Mouse (Mus musculus): Measurements from ENCODE around the gene Crkl.

The Crkl gene

DNA sequence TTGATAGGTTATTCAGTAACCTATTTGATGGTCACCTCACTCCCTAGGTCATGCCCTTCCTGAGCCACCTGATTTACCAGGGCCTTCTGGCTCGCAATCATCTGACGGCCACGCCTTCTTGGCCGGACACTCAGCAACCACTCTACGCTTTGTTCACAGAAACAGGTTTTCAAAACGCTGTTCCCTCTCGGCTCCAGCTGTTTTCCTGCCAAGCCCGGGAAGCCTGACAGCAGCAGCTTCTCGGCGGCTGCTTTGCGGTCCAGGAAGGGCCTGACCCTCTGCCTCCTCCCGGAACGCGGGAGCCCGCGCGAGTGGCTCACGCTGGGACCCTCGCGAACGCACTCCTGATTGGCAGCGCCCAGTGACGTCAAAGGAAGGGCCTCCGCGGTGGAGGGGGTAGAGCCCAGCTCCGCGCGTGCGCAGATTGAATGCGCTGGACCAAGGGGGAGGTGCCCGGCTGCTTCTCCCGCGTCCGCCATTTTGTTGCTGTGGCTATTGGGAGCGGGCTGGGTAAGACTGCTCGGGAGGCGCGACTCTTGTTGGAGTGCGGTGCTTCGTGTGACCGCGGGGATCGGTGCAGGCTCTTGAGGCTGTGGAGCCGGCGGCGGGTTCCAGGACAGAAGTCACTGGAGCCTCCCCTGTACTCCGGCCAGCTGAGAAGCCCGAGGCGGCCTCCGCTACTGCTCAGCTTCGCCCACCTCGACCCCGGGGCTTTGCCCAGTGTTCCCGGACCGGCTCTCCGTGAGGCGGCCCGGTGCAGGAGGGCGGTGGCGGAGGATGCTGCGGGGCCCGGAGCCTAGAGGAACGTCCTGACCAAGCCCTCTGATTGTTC lies at the start of gene Crkl:
Crkl (plus strand) TSS at position 447 of the 832 bp plus-strand sequence.
- peak; percentile 92 for DNase-seq (ENCODE audit: low spot score)

DNA sequence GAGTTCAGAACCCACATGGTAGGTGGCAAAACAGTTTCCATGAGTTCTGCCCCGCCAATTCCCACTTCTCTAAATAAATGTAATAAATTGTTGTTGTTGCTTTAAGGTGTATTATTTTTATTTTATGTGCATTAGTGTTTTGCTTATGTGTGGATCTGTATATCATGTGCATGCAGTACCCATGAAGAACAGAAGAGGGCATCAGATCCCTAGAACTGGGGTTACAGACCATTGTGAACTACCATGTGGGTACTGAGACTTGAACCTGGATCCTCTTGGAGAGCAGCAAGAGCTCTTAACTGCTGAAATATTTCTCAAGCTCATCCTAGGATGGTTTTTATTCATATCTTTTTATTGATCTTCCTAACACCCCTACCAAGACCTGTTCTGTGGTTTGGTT lies 48.9 kb upstream of the Crkl start:
- DNase-seq (ENCODE audit: low spot score) = no peak

DNA sequence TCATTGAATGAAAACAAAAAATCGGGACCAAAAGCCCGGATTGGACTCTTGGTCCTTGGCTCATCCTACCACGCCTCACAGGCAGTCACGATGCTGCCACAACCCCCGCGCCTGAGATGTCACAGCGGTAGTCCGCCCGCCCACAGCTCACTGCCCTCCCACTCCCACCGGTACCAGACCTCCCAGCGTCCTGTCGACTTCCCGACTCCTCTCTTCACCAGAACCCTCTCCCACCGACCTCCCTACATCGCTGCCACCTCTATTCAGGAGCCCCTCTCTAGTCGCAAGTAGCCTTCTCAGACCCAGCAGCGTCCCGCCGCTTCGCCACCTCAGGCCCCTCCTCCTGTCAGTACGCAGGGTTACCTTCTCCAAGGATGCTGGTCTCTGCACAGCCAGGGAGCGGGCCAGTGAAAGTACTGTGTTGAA lies 46.5 kb upstream of the Crkl start:
- DNase-seq (ENCODE audit: low spot score) = peak; percentile 13

DNA sequence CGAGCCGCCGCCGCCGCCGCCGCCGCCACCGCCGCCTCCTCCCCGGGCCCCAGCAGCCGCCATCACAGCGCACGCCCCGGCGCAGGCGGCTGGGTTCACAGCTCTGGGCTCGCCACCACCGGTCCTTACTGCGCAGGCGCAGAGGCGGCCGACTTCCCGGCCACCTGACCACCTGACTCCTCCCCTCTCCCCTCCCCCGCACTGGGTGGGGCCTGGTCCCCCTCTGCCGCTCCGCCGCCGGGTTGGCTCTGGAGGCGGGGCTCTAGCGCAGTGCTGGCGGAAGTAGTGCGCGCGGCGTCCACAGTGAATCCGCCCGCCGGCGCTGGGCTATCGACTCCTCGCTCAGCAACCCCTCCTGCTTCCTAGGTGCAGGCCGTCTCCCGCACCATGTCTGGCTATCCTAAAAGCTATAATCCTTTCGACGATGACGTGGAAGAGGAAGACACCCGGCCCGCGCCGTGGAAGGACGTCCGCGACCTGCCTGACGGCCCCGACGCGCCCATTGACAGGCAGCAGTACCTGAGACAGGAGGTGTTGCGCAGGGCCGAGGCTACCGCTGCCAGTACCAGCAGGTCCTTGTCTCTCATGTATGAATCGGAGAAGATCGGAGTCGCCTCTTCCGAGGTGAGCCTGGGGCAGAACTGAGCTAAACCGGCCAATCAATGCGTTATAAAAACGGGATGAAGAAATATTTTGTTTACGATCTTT lies 45.9 kb upstream of the Crkl start, which contains the start of the genes Snap29 and Pi4ka:
Snap29 (plus strand) TSS at position 251 of the 708 bp plus-strand sequence.
Pi4ka (minus strand) TSS at position 579 of the 708 bp plus-strand sequence.
- DNase-seq (ENCODE audit: low spot score) = peak; percentile 100

DNA sequence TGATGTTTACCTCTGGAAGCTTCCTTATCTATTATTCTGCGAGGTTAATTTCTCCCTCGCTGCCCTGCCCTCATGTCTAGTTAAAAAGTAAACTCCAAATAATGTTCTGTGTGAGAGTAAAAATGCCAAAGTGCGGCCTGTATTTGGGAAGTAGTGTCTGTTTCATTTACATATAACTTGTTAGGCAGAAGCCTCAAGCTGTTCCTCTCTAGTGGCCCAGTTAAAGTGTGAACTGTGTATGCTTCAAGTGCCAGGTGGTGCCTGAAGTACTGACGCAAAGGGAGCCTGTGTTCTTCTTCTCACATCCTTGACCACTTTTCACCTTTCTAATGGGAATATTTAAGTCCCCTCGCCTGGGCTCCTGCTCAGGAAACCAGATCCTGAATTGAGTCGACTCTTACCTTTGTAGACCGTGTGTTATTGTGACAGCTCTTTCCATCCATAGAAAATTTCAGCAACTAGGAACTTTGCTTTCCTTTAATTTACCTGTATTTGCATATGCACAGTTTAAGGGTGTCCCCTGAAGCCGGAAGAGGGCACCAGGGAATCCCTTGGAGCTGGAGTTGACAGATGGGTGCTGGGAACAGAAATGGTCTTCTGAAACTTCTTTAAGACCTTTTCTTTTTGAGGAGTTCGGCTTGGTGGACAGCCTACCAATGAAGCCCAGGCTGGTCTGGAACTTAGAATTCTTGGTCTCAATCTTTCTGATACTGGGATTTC lies 45.1 kb upstream of the Crkl start:
- no peak for DNase-seq (ENCODE audit: low spot score)

DNA sequence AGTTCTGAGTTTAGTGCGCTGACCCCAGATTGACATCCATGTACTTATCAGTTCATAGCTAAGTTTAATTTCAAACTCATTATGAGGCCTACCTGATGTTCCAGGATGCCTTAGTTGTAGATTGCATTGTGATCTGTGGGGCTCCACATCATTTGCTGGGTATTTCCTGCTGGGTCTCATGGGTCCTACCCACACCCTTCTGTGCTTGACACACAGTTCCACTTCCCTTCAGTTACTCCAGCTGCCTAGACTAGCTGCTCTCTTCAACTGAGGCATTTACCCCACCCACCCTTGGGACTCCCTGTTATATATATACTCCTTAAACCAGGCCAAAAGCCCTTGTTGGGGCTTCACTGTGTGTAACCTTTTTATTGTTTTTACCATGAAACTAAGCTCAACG lies 42.7 kb upstream of the Crkl start:
- DNase-seq (ENCODE audit: low spot score) = no peak

DNA sequence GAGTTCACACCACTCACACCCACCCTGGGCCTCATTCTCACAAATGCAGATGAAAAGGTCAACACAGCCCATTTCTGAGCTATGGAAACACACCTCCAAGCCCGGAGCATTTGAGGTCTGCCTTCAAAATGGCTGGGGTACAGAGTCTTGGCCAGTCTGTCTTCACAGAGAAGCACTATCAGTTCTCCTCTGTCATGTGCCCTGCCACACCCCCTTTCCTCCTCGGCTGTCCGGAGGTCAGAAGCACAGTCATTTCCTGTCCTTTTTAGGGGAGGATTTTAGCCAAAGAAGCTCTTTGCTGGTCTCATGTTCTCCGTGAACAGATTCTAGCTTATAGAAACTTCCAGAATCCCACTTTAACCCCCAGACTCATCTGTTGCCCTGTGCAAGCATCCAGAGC lies 41.6 kb upstream of the Crkl start:
- DNase-seq (ENCODE audit: low spot score) = no peak

DNA sequence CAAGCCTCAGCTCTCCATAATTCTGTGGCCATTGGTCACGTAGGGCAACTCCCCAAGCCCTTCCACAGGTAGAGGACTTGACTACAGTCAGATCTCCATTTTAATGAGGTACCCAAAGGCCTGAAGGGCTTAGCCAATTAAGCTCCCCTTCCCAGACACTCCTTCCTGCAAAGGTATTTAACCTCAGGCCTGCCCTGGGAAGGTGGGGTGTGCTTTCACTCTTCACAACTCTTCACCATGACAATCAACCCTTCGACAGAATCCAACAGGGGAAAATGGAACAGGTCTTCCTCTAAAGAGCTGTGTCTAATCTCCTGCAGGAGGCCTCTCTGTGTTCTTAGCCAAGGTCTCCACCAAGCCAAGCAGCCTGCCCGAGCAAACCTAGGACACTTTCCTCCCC lies 28.8 kb upstream of the Crkl start:
- DNase-seq (ENCODE audit: low spot score) = no peak

DNA sequence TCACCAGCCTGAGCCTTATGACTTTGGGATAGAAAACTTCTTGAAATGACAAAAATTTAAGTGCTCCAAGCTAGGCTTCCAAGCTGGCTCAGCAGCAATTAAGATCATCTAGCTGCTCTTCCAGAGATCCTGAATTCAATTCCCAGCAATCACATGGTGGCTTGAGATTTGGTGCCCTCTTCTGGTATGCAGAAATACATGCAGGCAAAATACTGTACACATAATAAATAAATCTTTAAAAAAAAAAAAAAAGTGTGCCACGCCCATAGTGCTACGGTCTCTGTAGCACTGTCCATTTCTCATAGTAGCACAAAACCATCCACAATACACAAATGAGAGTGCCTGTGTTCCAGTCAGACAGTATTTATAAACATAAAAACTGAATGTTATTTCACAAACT lies 19.2 kb upstream of the Crkl start:
- no peak for DNase-seq (ENCODE audit: low spot score)

DNA sequence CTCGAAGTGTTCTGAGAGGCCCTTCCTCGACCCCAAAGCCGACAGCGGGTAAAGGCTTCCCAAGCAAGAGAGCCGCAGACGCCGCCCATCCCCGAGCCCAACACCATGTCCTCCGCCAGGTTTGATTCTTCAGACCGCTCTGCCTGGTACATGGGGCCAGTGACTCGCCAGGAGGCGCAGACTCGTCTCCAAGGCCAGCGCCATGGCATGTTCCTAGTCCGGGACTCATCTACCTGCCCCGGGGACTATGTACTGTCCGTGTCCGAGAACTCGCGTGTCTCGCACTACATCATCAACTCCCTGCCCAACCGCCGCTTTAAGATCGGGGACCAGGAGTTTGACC lies 557 bp downstream of the Crkl start:
- DNase-seq (ENCODE audit: low spot score) = no peak

DNA sequence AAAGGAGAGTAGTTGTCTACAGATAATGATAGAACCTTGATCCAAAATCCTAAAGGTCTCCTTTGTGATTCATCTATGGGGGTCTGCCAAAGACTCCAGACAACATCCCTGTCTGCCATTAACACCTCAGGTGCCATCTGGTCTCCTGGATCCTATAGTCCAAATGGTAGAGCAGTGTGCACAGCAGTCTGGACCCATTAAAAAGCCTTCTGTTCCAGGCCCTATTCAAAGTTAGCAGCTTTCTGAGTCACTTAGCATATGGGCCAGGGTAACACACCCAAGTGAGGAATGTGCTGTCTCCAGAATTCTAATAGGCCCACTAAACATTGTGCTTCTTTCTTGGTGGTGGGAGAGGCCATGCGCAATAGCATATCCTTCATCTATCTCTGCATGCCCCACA lies 5.1 kb downstream of the Crkl start:
- no peak for DNase-seq (ENCODE audit: low spot score)

DNA sequence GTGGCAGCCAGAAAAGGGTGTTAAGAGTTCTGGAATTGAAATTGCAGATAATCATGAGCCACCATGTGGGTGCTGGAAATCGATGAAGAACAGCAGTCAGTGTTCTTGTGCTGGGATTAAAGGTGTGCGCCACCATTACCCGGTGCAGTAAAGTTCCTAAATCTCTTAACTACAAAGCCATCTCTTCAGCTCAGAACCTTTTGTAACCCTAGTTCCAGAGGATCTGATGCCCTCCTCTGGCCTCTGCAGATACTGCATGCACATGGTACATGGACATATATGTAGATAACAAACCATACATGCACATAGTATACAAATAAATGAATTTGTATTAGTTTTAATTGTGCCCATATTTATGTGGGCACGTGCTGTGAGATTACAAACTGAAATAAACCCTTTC lies 8.5 kb downstream of the Crkl start:
- no peak for DNase-seq (ENCODE audit: low spot score)

DNA sequence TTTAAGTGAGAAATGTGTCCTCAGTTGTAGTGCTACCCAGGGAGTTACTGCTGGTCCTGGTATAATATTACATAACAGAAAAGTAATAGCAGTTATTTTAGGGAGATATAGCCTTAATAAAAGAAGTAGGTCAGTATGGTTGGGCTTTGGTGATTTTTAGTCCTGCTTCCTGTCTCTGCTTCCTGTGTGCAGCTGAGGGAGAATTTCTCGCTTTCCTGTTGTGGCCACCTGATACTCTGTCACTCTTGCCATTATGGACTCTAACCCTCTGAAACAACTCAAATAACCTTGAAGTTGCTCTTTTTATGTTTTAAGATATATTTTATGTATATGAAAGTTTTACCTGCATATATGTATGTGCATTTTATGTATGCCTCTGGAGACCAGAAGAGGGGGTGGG lies 9.8 kb downstream of the Crkl start:
- no peak for DNase-seq (ENCODE audit: low spot score)

DNA sequence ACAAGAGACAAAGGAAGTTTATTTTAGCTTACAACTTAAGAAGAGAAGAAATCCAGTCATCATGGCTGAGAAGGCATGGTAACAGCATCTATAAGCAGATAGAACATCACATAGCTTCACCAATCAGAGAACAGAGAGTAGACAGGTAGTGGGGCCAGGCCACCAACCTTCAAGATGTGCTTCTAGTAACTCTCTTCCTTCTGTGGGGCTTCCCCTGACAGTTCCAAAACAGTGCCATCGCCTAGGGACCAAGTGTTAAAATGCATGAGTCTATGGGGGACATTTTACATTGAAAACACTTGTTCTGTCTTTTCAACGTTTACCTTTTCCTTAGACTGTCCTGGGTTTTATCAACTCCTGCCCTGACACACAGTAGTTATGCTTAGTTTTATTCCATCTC lies 11.4 kb downstream of the Crkl start:
- no peak for DNase-seq (ENCODE audit: low spot score)

DNA sequence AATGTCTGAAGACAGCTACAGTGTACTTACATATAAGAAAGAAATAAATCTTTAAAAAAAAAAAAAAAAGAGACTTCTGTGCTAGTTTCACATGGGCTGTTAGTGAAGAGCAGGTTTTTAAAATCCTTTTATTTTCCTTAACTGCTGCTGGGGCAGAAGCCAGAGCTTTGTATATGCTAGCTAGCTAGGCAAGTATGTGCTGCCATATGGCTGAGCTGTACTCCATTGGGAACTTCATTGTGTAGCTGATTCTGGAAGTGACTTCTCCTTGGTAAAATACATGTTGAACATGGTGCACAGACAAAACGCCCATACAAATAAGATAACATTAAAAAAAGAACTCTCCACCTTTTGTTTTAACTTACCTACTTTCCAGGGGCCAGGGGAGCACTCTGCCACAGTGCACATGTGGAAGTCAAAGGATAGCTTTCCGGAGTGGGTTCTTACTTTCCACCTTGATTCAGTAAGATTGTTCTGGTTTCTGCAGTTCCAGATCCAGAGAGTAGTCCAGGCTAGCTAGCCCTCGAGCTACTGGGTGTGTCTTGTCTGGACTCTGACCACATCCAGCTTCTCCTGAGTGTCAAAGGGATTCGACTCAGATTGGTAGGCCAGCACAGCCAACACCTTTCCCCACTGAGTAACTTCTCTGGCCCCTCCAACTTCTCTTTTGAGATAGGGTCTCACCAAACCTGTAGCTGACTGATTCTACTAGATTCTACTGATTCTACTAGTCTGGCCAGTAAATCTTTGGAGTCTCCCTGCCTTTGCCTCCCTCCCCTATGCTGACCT lies 15.3 kb downstream of the Crkl start:
- DNase-seq (ENCODE audit: low spot score) = no peak

DNA sequence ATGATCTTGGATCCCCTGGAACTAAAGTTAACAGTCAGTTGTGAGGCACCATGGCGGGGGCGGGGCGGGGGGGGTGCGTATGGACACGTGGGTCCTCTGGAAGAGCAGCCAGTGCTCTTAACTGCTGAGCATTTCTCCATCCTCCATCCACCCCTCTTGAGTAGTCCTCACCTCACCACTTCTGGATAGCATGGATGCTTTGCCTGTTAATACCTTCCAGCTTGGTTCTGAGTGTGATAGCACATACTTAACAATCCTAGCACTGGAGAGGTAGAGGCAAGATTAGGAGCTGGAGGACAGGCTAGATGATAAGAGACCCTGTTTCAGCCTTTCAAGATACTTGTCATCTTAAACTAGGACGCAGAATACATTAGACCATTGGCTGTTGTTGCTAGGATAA lies 20.7 kb downstream of the Crkl start:
- no peak for DNase-seq (ENCODE audit: low spot score)

DNA sequence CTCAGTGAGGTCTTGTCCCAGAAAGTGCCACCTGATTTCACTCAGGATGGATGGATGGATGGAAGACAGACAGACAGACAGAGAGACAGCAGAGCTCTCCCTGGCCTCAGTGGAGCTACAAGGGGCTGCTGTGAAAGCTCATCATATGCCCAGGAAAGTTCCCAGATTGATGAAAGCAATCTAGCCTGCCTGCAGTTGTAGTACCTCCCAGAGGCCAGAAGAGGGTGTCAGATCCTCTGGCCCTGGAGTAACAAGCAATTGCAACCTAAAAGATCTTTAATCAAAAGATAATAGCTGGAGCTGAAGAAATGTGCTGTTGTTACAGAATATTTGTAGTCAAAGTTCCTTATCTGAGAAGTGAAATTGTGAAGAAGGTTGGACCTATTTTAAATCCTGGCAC lies 22.3 kb downstream of the Crkl start:
- no peak for DNase-seq (ENCODE audit: low spot score)

DNA sequence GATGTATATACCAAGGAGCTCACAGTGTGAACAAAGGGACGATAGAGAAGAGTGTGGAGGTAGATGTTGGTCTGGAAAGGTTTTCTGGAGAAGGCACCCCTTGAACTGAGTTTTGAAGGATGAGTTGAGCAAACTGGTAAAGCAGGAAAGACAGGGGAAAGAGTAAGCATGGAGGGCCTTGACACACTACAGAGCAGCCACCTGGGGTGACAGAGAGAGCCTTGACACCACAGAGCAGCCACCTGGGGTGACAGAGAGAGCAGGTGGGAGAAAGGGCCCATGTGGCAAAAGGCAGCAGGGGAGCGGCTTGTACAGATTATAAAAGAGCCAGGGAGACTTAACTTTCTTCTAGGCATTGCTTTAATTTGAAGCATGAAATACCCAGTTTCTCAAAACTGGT lies 23.0 kb downstream of the Crkl start:
- no peak for DNase-seq (ENCODE audit: low spot score)

DNA sequence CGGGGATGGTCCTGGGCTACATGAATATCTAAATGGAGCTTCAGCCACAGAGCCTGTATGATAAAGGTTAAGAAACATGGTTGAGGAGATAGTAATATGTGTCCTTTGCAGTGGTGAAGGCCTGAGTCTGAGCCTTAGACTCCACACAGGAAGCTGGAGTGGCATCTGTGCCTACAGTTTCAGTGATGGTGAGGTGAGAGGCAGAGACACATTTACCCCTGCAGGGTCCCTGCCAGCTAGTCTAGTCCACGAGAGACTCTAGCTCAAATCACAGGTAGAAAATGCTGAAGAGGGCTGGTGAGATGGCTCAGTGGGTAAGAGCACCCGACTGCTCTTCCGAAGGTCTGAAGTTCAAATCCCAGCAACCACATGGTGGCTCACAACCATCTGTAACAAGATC lies 23.5 kb downstream of the Crkl start:
- DNase-seq (ENCODE audit: low spot score) = no peak

DNA sequence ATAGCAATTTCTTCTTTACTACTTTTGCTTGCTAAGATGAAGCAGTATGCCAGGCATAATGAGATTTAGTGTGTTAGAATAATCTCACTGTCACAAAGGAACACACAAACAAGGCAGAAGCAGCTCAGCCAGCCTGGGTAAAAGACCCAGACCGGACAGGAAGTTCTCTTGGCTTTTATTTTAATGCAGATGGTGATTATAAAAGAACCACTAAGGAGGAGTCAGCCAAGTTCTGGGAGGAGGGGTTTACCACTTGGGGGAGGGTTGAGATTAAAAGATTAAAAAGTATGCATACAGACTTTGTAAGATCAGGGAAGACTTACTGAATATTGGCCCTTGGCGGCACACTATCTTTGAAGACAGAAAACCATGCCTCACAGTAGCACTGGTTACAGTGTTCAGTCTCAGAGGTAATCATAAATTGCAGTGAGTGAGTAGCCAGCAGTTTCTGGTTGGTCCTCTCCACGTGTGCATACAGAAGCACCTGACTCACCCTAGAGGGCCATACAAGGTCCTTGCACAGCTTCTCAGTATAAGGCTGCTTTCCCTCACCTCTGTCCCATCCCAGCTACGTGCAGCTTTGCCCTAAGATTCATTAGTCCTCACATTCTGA lies 26.6 kb downstream of the Crkl start:
- DNase-seq (ENCODE audit: low spot score) = no peak

DNA sequence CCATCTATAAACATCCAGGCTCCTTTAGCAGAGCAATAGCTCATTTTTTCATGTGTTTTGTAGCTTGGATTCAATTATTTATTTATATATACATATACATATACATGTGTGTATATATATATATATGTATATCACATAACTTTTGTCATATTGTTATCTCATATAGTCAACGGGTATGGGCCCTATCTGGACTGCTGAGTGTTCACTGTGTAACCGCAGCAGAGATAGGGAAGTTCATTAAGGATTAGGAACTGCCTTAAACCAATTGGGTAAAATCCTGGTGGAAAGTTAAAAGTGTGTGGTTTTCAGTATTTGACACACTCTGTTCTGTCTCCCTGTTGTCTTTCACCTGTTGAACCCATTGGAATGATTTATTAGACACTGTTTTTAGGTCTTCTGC lies 29.7 kb downstream of the Crkl start:
- no peak for DNase-seq (ENCODE audit: low spot score)

DNA sequence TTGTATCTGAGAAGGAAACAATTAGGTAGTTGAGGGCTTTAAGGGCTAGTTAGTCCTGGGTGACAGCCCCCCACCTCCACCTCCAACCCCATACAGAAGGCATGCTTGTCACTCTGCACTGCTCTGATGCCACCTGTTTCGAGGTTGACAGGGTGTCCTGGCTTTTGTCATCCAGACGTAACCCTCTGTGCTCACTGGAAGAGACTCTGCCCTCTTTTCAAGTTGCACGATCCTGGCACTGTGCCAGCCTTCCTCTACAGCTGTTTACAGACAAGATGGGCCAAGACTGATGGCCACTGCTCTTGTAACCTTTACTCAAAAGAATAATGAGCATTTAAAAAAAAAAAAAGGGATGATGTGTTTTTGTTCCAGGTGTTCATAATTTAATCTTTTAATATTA lies 34.7 kb downstream of the Crkl start:
- DNase-seq (ENCODE audit: low spot score) = no peak

Data from urinary bladder, postnatal 10 days (tissue).